Mouse (Mus musculus): ENCODE measurements around the gene Tnpo1.

- TF ChIP-seq CTCF (conservative IDR thresholded peaks at IDR 0.05; ENCODE audit: insufficient read depth, insufficient read length, low read depth, low read length) (no peak), POLR2A (IDR thresholded peaks at IDR 0.05; ENCODE audit: low read depth, low read length) (no peak)
Observed at GRCm38 (mm10) chr13:98948146-98948545, 22.0 kb upstream of the Tnpo1 start.
